Mouse (Mus musculus) lung, embryonic 14.5 days (tissue): ENCODE data around the gene Fgd3. TPM values are rescaled to one million over a fixed set of nuclear protein-coding genes. Genes with fewer than 3 reads are reported as not detected.

ENCODE experiments used
- ATAC-seq: fragments of 200-750 bp; cut with Nextera tagmentation; 2 replicates; pipeline ENCODE4 v1.8.0; 2017; ENCODE audit warnings: mild to moderate bottlenecking, moderate TSS enrichment, moderate library complexity; ENCODE audit not compliant: insufficient read depth
- DNase-seq: peaks from one replicate; pipeline ENCODE4 v3.0.0-alpha.2; 2015
- H3K27ac ChIP-seq: fragments of 300-500 bp; sonication (generic); 2 replicates; pipeline ENCODE4 v1.5.1; 2014; ENCODE audit warnings: low read depth, mild to moderate bottlenecking, moderate library complexity
- H3K27me3 ChIP-seq: fragments of 300-500 bp; sonication (generic); 2 replicates; pipeline ENCODE4 v1.6.1; 2014; ENCODE audit warnings: low read length, control low read depth; ENCODE audit not compliant: insufficient read depth
- H3K36me3 ChIP-seq: fragments of 300-500 bp; sonication (generic); 2 replicates; pipeline ENCODE4 v1.6.1; 2014; ENCODE audit warnings: control low read depth; ENCODE audit not compliant: insufficient read depth
- H3K4me1 ChIP-seq: fragments of 300-500 bp; sonication (generic); 2 replicates; pipeline ENCODE4 v1.6.1; 2014; ENCODE audit warnings: antibody characterized with exemption, control low read depth; ENCODE audit not compliant: insufficient read depth
- H3K4me2 ChIP-seq: fragments of 300-500 bp; sonication (generic); 2 replicates; pipeline ENCODE4 v1.6.1; 2014; ENCODE audit warnings: mild to moderate bottlenecking
- H3K4me3 ChIP-seq: fragments of 300-500 bp; sonication (generic); 2 replicates; pipeline ENCODE4 v1.5.1; 2014; ENCODE audit warnings: low read depth, low read length
- H3K9ac ChIP-seq: fragments of 300-500 bp; sonication (generic); 2 replicates; pipeline ENCODE4 v1.6.1; 2014
- H3K9me3 ChIP-seq: fragments of 300-500 bp; sonication (generic); 2 replicates; pipeline ENCODE4 v1.6.1; 2016; ENCODE audit warnings: low read depth, low read length, control low read depth
- CTCF ChIP-seq: IDR thresholded peaks from 2 replicates; pipeline ENCODE4 v1.5.1; 2016; ENCODE audit warnings: antibody characterized with exemption, low read depth
- WGBS: fragments of 180-500 bp; shearing (Covaris S2); extraction: QIAGEN DNeasy Blood & Tissue Kit; methylation state at CpG from one replicate; pipeline ENCODE4 v1.1.7; 2014; 5-methylcytosine and 5-hydroxymethylcytosine counted together
- polyA plus RNA-seq: library from polyadenylated mRNA; unstranded; fragments of >200 nt; fragmentation: Nextera tagmentation; extraction: Ambion mirVana; gene quantifications from 2 replicates; pipeline ENCODE4 v1.2.1, GENCODE M21; 2014

Gene Fgd3
- polyA plus RNA-seq, 1 experiment from 2014 or later: 0.42 TPM

GRCm38 (mm10) chr13:49358184-49358583 is 38.1 kb upstream of the Fgd3 start:
- Histone ChIP-seq H3K4me1 (peaks cover 13% of the 10 kb centered on the region), H3K27me3 (no peaks in the 10 kb centered on the region), H3K27ac (no peak overlapping the region), H3K4me3 (no peak overlapping the region), H3K4me2 (no peak overlapping the region), H3K36me3 (peaks cover 3% of the 10 kb centered on the region; the same call in 1 of the 2 replicates), H3K9ac (no peak overlapping the region), H3K9me3 (no peaks in the 10 kb centered on the region)
- WGBS: 91% methylated on average over 3 of the region's 3 CpGs
- no peak for TF ChIP-seq CTCF
- ATAC-seq (no peak), DNase-seq (no peak)

GRCm38 (mm10) chr13:49357367-49358026 is 37.4 kb upstream of the Fgd3 start:
- WGBS: 91% methylated on average over 8 of the region's 8 CpGs
- H3K27me3 ChIP-seq: no peaks in the 10 kb centered on the region
- H3K4me2 ChIP-seq: no peak overlapping the region
- H3K4me3 ChIP-seq: no peak overlapping the region
- no peaks in the 10 kb centered on the region for H3K9me3 ChIP-seq
- no peak overlapping the region for H3K27ac ChIP-seq
- ATAC-seq: no peak
- peaks cover 3% of the 10 kb centered on the region; the same call in 1 of the 2 replicates for H3K36me3 ChIP-seq
- TF ChIP-seq CTCF: no peak
- H3K9ac ChIP-seq: no peak overlapping the region
- peaks cover 10% of the 10 kb centered on the region for H3K4me1 ChIP-seq
- no peak for DNase-seq

- DNase-seq (no peak), ATAC-seq (no peak)
- Histone ChIP-seq H3K4me2 (no peak overlapping the region), H3K27ac (no peak overlapping the region), H3K4me3 (no peak overlapping the region), H3K27me3 (no peaks in the 10 kb centered on the region), H3K4me1 (peaks cover 4% of the 10 kb centered on the region; the same call in 1 of the 2 replicates), H3K9me3 (no peaks in the 10 kb centered on the region), H3K36me3 (peaks cover 3% of the 10 kb centered on the region; the same call in 1 of the 2 replicates), H3K9ac (no peak overlapping the region)
- 86% methylated on average over 7 of the region's 7 CpGs for WGBS
- TF ChIP-seq CTCF: no peak
These were observed 36.0 kb upstream of the Fgd3 start for GRCm38 (mm10) chr13:49356090-49356489.

GRCm38 (mm10) chr13:49355461-49356061 is 35.5 kb upstream of the Fgd3 start:
- Histone ChIP-seq H3K9me3 (no peaks in the 10 kb centered on the region), H3K9ac (no peak overlapping the region), H3K27ac (no peak overlapping the region), H3K36me3 (peaks cover 3% of the 10 kb centered on the region; the same call in 1 of the 2 replicates), H3K4me1 (no peaks in the 10 kb centered on the region), H3K4me2 (no peak overlapping the region), H3K4me3 (no peak overlapping the region), H3K27me3 (no peaks in the 10 kb centered on the region)
- ATAC-seq (no peak), DNase-seq (no peak)
- no peak for TF ChIP-seq CTCF
- WGBS: 83% methylated on average over 11 of the region's 11 CpGs

- no peak for ATAC-seq
- no peaks in the 10 kb centered on the region for H3K9me3 ChIP-seq
- H3K27me3 ChIP-seq: no peaks in the 10 kb centered on the region
- H3K27ac ChIP-seq: no peak overlapping the region
- H3K9ac ChIP-seq: no peak overlapping the region
- TF ChIP-seq CTCF: no peak
- no peak overlapping the region for H3K4me2 ChIP-seq
- no peaks in the 10 kb centered on the region for H3K4me1 ChIP-seq
- 76% methylated on average over 5 of the region's 5 CpGs for WGBS
- H3K4me3 ChIP-seq: no peak overlapping the region
- DNase-seq: no peak
- peaks cover 3% of the 10 kb centered on the region; the same call in 1 of the 2 replicates for H3K36me3 ChIP-seq
These were observed 33.9 kb upstream of the Fgd3 start for GRCm38 (mm10) chr13:49353991-49354507.

GRCm38 (mm10) chr13:49353422-49353821 is 33.3 kb upstream of the Fgd3 start:
- no peak overlapping the region for H3K9ac ChIP-seq
- H3K4me2 ChIP-seq: no peak overlapping the region
- no peak for DNase-seq
- ATAC-seq: no peak
- no peak for TF ChIP-seq CTCF
- no peak overlapping the region for H3K27ac ChIP-seq
- no peaks in the 10 kb centered on the region for H3K4me1 ChIP-seq
- no peak overlapping the region for H3K4me3 ChIP-seq
- H3K36me3 ChIP-seq: peaks cover 3% of the 10 kb centered on the region; the same call in 1 of the 2 replicates
- H3K27me3 ChIP-seq: no peaks in the 10 kb centered on the region
- no peaks in the 10 kb centered on the region for H3K9me3 ChIP-seq

GRCm38 (mm10) chr13:49352581-49353159 is 32.6 kb upstream of the Fgd3 start:
- WGBS: 67% methylated on average over 3 of the region's 3 CpGs
- Histone ChIP-seq H3K27ac (no peak overlapping the region), H3K36me3 (peaks cover 3% of the 10 kb centered on the region; the same call in 1 of the 2 replicates), H3K27me3 (no peaks in the 10 kb centered on the region), H3K4me2 (no peak overlapping the region), H3K9me3 (no peaks in the 10 kb centered on the region), H3K4me1 (no peaks in the 10 kb centered on the region), H3K4me3 (no peak overlapping the region), H3K9ac (no peak overlapping the region)
- TF ChIP-seq CTCF: no peak
- no peak for DNase-seq
- no peak for ATAC-seq
